8 mouse cellular contexts compared by ENCODE assay signal in the genomic region with DNA sequence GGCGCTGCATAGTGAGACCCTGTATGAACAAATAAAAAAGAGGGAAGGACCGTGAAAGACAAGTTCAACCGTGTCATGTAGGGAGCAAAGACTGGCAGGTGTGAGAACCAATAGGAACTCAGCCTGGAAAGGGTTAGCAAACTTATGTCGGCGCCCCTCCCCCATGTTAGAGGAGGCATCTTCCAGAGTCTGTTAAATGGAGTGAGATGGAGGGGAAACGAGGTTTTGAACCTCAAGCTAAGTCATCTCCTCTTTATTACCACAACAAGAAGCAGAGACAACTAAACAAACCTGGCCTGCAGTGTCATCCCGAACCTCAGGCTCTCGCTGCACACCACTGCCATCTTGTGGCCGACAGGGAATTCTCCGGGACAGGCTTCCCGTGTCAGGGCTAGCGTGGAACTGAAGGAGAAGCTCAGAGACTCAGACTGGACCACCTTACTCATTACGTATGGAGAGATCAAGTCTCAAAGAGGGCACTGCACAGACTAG. TPM values are rescaled to one million over a fixed set of nuclear protein-coding genes. Genes with fewer than 3 reads are reported as not detected.
DNase-seq lines count a peak whose midpoint lies in the region; ATAC-seq lines count a peak whose summit lies in the region.

No protein-coding gene starts in this region.

- intact Hi-C loops in heart, postnatal 14 days (cut with DNase I), result loop anchor here (1.0 to 5.0 kb wide), 3 partner anchors 51 to 232 kb away; no protein-coding TSS in a partner anchor

- no peak overlapping the region for H3K27ac ChIP-seq in forebrain, embryonic 13.5 days

- peak overlapping the region; percentile 44 for H3K4me2 ChIP-seq in forebrain, embryonic 13.5 days

- 0 out of 2 replicates have a peak overlapping the region, but pooled peaks have one; percentile 2 for H3K4me3 ChIP-seq in forebrain, embryonic 13.5 days

- ATAC-seq in forebrain, embryonic 13.5 days, result peak; percentile 50; the same call in 1 of the 2 replicates
- ATAC-seq in neutrophil, adult 5-6 weeks (ENCODE audit: extremely low read depth, insufficient number of reproducible peaks, low FRiP score, poor library complexity, severe bottlenecking), result peak; percentile 96

- no peaks in the 10 kb centered on the region for H3K4me1 ChIP-seq in forebrain, embryonic 13.5 days

- H3K9me3 ChIP-seq in forebrain, embryonic 13.5 days (replicated peaks), result no peaks in the 10 kb centered on the region

- no peaks in the 10 kb centered on the region for H3K36me3 ChIP-seq in forebrain, embryonic 13.5 days (ENCODE audit: poor library complexity, severe bottlenecking)

- peak; percentile 86 for DNase-seq in ES-CJ7 (ENCODE audit: low read depth, low spot score)
- peak; percentile 71 for DNase-seq in c-Kit-positive CD71-positive TER-119-positive erythroid progenitor cells, embryonic 14.5 days (ENCODE audit: low spot score)
- DNase-seq in heart, postnatal 14 days, result peak; percentile 88 to 92
- DNase-seq in layer of hippocampus, adult 11-12 months (ENCODE audit: low spot score), result peak; percentile 73
- peak; percentile 80 to 85 for DNase-seq in lung, adult 18-20 months
- peak; percentile 79 for DNase-seq in testis, postnatal 14 days (ENCODE audit: low spot score)

- H3K27me3 ChIP-seq in forebrain, embryonic 13.5 days, result peaks cover 7% of the 10 kb centered on the region; the same call in 1 of the 2 replicates

- H3K9ac ChIP-seq in forebrain, embryonic 13.5 days, result no peak overlapping the region

- 3% methylated on average over 13 of the region's 13 CpGs for WGBS in forebrain, embryonic 13.5 days

RNA-seq across cellular contexts. Expression of gene Tinagl1, which starts 13.9 kb away (rescaled TPM):
- 2.6 and 3.1 TPM in 2 replicates for polyA plus RNA-seq in forebrain, embryonic 13.5 days (2015; fragmentation: Nextera tagmentation; extraction: Ambion mirVana)
- 10 to 100 TPM; 67.5 to 74.6 TPM for total RNA-seq in heart, postnatal 14 days (2021)
- 1.2 and 2.5 TPM in 2 replicates for total RNA-seq in neutrophil, adult 5-6 weeks (2017)

RNA-seq across cellular contexts. Expression of gene Gm853, which starts 33.3 kb away (rescaled TPM):
- polyA plus RNA-seq in forebrain, embryonic 13.5 days (2015; fragmentation: Nextera tagmentation; extraction: Ambion mirVana), result 0.13 TPM in 1 of 2 replicates, not detected in the other
- not detected for total RNA-seq in heart, postnatal 14 days (2021)
- total RNA-seq in neutrophil, adult 5-6 weeks (2017), result not detected in 2 replicates

RNA-seq across cellular contexts. Expression of gene Hcrtr1, which starts 49.7 kb away (rescaled TPM):
- polyA plus RNA-seq in forebrain, embryonic 13.5 days (2015; fragmentation: Nextera tagmentation; extraction: Ambion mirVana), result 0.13 TPM in 1 of 2 replicates, not detected in the other
- total RNA-seq in heart, postnatal 14 days (2021), result under 1 TPM in 1 of 2 experiments, not detected in 1; 0.12 TPM
- total RNA-seq in neutrophil, adult 5-6 weeks (2017), result not detected in 2 replicates

Comparison
In these comparisons a context has a peak if more than half of its experiments do, and no peak if none do; other contexts are left out.
1. RNA of gene Tinagl1, which starts 13.9 kb away (total RNA-seq): 67.5 to 74.6 TPM in heart, postnatal 14 days; 1.2 to 2.5 TPM in neutrophil, adult 5-6 weeks; every median in the first group is over 10 times any median in the second.
2. Peak in every context shown above with its lines, with median percentiles within 50 percentile points of each other: DNase-seq.